Mouse (Mus musculus) liver, embryonic 14.5 days (tissue): ENCODE measurements around the gene Rora. TPM values are rescaled to one million over a fixed set of nuclear protein-coding genes. Genes with fewer than 3 reads are reported as not detected.

Experiments used
- ATAC-seq: fragments of 200-750 bp; cut with Nextera tagmentation; 2 replicates; pipeline ENCODE4 v1.8.0; 2017; ENCODE audit warnings: moderate number of reproducible peaks, mild to moderate bottlenecking, moderate library complexity; ENCODE audit not compliant: insufficient read depth
- DNase-seq, 3 experiments: peaks; one replicate each; pipeline ENCODE4 v3.0.0-alpha.2; 2012 to 2013; ENCODE audit warnings: low read depth in 3 of 3, low spot score in 3 of 3
- H3K27ac ChIP-seq: fragments of 300-500 bp; sonication (generic); 2 replicates; pipeline ENCODE4 v1.5.1; 2014; ENCODE audit warnings: moderate library complexity, mild to moderate bottlenecking, control low read depth, inconsistent platforms
- H3K27me3 ChIP-seq: fragments of 300-500 bp; sonication (generic); 2 replicates; pipeline ENCODE4 v1.6.1; 2014; ENCODE audit warnings: mild to moderate bottlenecking, low read length, moderate library complexity; ENCODE audit not compliant: control insufficient read depth, insufficient read depth
- H3K36me3 ChIP-seq: fragments of 300-500 bp; sonication (generic); replicated peaks from 2 replicates; pipeline ENCODE4 v1.6.1; 2014; ENCODE audit warnings: low read depth; ENCODE audit not compliant: control insufficient read depth, insufficient read depth
- H3K4me1 ChIP-seq, 2 experiments: fragments of 200-500 bp in 1 of 2; fragments of 300-500 bp in 1 of 2; sonication (generic) in 1 of 2; replicated peaks; 2 replicates each; pipeline ENCODE4 v1.6.1; 2012 to 2014; ENCODE audit warnings: antibody characterized with exemption in 1 of 2, inconsistent platforms in 1 of 2, low read length in 1 of 2; ENCODE audit not compliant: control insufficient read depth in 2 of 2, insufficient read depth in 2 of 2
- H3K4me2 ChIP-seq: fragments of 300-500 bp; sonication (generic); 2 replicates; pipeline ENCODE4 v1.6.1; 2014; ENCODE audit warnings: low read depth, mild to moderate bottlenecking, control low read depth, moderate library complexity
- H3K4me3 ChIP-seq, 2 experiments: fragments of 200-500 bp in 1 of 2; fragments of 300-500 bp in 1 of 2; sonication (generic) in 1 of 2; 2 replicates each; pipeline ENCODE4 v1.5.1; 2012 to 2014; ENCODE audit warnings: low read depth in 2 of 2, low read length in 2 of 2, mild to moderate bottlenecking in 2 of 2, control low read depth in 1 of 2, inconsistent platforms in 1 of 2, moderate library complexity in 1 of 2; ENCODE audit not compliant: insufficient read depth in 1 of 2
- H3K9ac ChIP-seq: fragments of 300-500 bp; sonication (generic); replicated peaks from 2 replicates; pipeline ENCODE4 v1.6.1; 2014; ENCODE audit warnings: mild to moderate bottlenecking, control low read depth, moderate library complexity
- H3K9me3 ChIP-seq: fragments of 300-500 bp; sonication (generic); 2 replicates; pipeline ENCODE4 v1.6.1; 2016; ENCODE audit warnings: low read length, mixed read lengths; ENCODE audit not compliant: control insufficient read depth
- CTCF ChIP-seq: IDR thresholded peaks from 2 replicates; pipeline ENCODE4 v1.5.1; 2016; ENCODE audit warnings: antibody characterized with exemption, low read depth, control low read depth
- EP300 ChIP-seq: IDR thresholded peaks from 2 replicates; pipeline ENCODE4 v1.6.1; 2016; ENCODE audit warnings: antibody characterized with exemption, low read depth
- WGBS: fragments of 180-500 bp; shearing (Covaris S2); extraction: QIAGEN DNeasy Blood & Tissue Kit; methylation state at CpG from one replicate; pipeline ENCODE4 v1.1.7; 2014; ENCODE audit not compliant: insufficient replicate concordance; 5-methylcytosine and 5-hydroxymethylcytosine counted together
- polyA plus RNA-seq, 2 experiments: library from polyadenylated mRNA; depleted of rRNA in 1 of 2; stranded (reverse) in 1 of 2; unstranded in 1 of 2; fragments of >200 nt; fragmentation: Nextera tagmentation in 1 of 2; extraction: Ambion mirVana in 1 of 2; gene quantifications; 2 replicates each; pipeline versions ENCODE4 v1.2.1 to v1.2.3; 2012 to 2014

Rora gene
- polyA plus RNA-seq, 2 experiments = 0.85 to 2.9 TPM

DNA sequence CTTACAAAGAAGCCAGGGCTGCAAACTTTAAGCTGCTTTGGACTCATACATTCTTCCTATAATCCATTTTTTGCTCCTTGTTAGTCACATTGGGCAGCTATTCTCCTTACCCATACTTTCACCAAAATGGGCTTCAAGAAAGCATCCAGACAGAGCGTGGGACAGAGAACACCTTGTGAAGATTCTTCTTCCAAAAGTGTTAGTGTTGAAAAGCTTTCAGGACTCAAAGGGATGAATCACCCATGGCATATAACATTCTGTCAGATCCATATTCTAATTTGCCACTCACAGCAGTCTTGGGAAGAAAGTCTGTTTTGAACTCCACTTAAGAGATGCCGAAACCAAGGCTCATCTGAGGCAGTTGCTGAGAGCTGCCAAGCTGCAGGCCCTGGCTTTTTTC lies 222.2 kb downstream of the Rora start:
- no peak overlapping the region for H3K9ac ChIP-seq
- no peaks in the 10 kb centered on the region for H3K27me3 ChIP-seq
- DNase-seq = no peak
- TF ChIP-seq EP300 (no peak), CTCF (no peak)
- H3K4me3 ChIP-seq = no peak overlapping the region
- ATAC-seq = no peak
- no peak overlapping the region for H3K27ac ChIP-seq
- H3K36me3 ChIP-seq = no peaks in the 10 kb centered on the region
- no peaks in the 10 kb centered on the region for H3K4me1 ChIP-seq
- H3K4me2 ChIP-seq = no peak overlapping the region
- H3K9me3 ChIP-seq = no peaks in the 10 kb centered on the region
- 67% methylated on average over 2 of the region's 2 CpGs for WGBS

DNA sequence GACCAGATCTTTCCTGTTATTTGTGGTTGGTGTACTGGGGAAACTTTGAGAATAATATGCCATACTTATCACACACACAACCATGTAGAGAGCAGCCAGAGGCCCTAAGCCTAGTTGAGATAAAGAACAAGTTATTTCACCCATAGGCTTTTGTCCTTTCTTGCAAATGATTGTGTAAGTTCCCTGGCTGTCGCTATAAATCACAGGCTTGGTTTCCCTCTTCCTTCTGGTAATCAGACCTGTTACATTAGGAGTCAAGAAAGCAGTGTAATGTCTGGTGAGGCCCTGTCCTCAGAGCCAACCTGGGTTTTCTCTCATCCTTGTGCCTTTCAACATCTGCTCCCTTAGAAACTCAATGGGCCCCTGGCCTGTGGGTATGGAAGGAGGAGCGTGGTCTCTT lies 222.7 kb downstream of the Rora start:
- Histone ChIP-seq H3K4me2 (no peak overlapping the region), H3K27ac (no peak overlapping the region), H3K4me3 (no peak overlapping the region), H3K9ac (no peak overlapping the region), H3K4me1 (peaks cover 0 to 3% of the 10 kb centered on the region in 2 experiments; a peak in 1 of 4 replicates), H3K9me3 (no peaks in the 10 kb centered on the region), H3K27me3 (no peaks in the 10 kb centered on the region), H3K36me3 (no peaks in the 10 kb centered on the region)
- WGBS = 23% methylated on average over 2 of the region's 2 CpGs
- DNase-seq (no peak), ATAC-seq (no peak)
- no peak for TF ChIP-seq CTCF
- no peak for TF ChIP-seq EP300

GRCm38 (mm10) chr9:68881896-68882295 lies 228.3 kb downstream of the Rora start:
- 38% methylated on average over 6 of the region's 6 CpGs for WGBS

DNA sequence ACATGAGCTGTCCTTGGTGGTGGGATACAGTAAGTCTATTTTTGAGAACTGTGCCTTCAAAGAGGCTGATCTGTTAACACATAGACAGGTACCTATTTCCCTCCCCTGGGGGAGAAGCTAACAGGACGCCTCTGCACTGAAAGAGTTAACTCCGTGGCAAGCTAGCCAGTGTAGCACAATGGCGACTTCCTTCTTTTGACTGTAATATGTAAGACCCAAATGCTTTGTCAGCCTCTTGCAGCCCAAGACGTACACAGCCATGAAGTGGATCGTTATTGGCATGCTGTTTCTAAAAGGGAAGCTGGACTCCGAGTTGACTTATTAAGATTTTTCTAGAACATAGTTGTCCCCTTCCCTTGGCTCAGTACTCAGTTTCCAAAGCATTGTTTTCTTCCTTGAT lies 229.4 kb downstream of the Rora start:
- Histone ChIP-seq H3K27me3 (no peaks in the 10 kb centered on the region), H3K4me3 (no peak overlapping the region), H3K4me1 (peaks cover 0 to 17% of the 10 kb centered on the region in 2 experiments; a peak in 2 of 4 replicates), H3K36me3 (no peaks in the 10 kb centered on the region), H3K4me2 (no peak overlapping the region), H3K27ac (no peak overlapping the region), H3K9me3 (no peaks in the 10 kb centered on the region), H3K9ac (no peak overlapping the region)
- no peak for DNase-seq
- TF ChIP-seq CTCF (no peak), EP300 (no peak)
- 19% methylated on average over 6 of the region's 6 CpGs for WGBS
- no peak for ATAC-seq

More at GRCm38 (mm10) chr9:68881896-68882295, 228.3 kb downstream of the Rora start:
- Histone ChIP-seq H3K4me1 (peaks cover 0 to 17% of the 10 kb centered on the region in 2 experiments; a peak in 2 of 4 replicates), H3K27ac (no peak overlapping the region), H3K9me3 (no peaks in the 10 kb centered on the region), H3K36me3 (no peaks in the 10 kb centered on the region), H3K4me2 (no peak overlapping the region), H3K27me3 (no peaks in the 10 kb centered on the region), H3K9ac (no peak overlapping the region), H3K4me3 (no peak overlapping the region)
- no peak for TF ChIP-seq CTCF
- TF ChIP-seq EP300 = no peak
- ATAC-seq (no peak), DNase-seq (no peak)

GRCm38 (mm10) chr9:68883687-68884086 lies 230.1 kb downstream of the Rora start:
- Histone ChIP-seq H3K4me1 (peaks cover 0 to 17% of the 10 kb centered on the region in 2 experiments; a peak in 2 of 4 replicates), H3K27me3 (no peaks in the 10 kb centered on the region), H3K4me2 (no peak overlapping the region), H3K9me3 (no peaks in the 10 kb centered on the region), H3K4me3 (no peak overlapping the region), H3K9ac (no peak overlapping the region), H3K36me3 (no peaks in the 10 kb centered on the region), H3K27ac (no peak overlapping the region)
- DNase-seq (peak; percentile 7 to 20 (median 13)), ATAC-seq (peak; percentile 50; the same call in 1 of the 2 replicates)
- TF ChIP-seq CTCF = no peak
- TF ChIP-seq EP300 = no peak
- WGBS = 63% methylated on average over 8 of the region's 8 CpGs
